Mouse (Mus musculus) kidney, adult 2 months (tissue): Measurements from ENCODE around the gene Zbtb9. TPM values are rescaled to one million over a fixed set of nuclear protein-coding genes. Genes with fewer than 3 reads are reported as not detected.
A peak's percentile ranks its signal among the peaks of the same experiment; 100 is the strongest.

ENCODE experiments used
- DNase-seq: peaks from one replicate; pipeline ENCODE4 v3.0.0; 2021
- H3K27ac ChIP-seq: fragments of 200-500 bp; 2 replicates; pipeline ENCODE4 v1.5.1; 2012; ENCODE audit warnings: low read depth, low read length, control low read depth, inconsistent platforms; ENCODE audit not compliant: insufficient read depth
- H3K27me3 ChIP-seq: fragments of 200-500 bp; replicated peaks from 2 replicates; pipeline ENCODE4 v1.6.1; 2012; ENCODE audit warnings: mild to moderate bottlenecking, moderate library complexity, low read length, inconsistent platforms; ENCODE audit not compliant: control insufficient read depth, insufficient read depth
- H3K36me3 ChIP-seq: fragments of 200-500 bp; 2 replicates; pipeline ENCODE4 v1.6.1; 2012; ENCODE audit warnings: mild to moderate bottlenecking, moderate library complexity, low read length, inconsistent platforms; ENCODE audit not compliant: control insufficient read depth, insufficient read depth
- H3K4me1 ChIP-seq: fragments of 200-500 bp; 2 replicates; pipeline ENCODE4 v1.6.1; 2011; ENCODE audit warnings: low read length; ENCODE audit not compliant: control insufficient read depth, insufficient read depth
- H3K4me3 ChIP-seq: fragments of 200-500 bp; 2 replicates; pipeline ENCODE4 v1.5.1; 2011; ENCODE audit warnings: mild to moderate bottlenecking, low read depth, low read length, control low read depth; ENCODE audit not compliant: insufficient read depth
- CTCF ChIP-seq: fragments of 200-500 bp; conservative IDR thresholded peaks from 2 replicates; pipeline ENCODE4 v1.5.1; 2011; ENCODE audit warnings: low read depth, mild to moderate bottlenecking, control low read depth, low read length, moderate library complexity, mixed read lengths; ENCODE audit not compliant: insufficient read depth, insufficient read length
- POLR2A ChIP-seq: fragments of 200-500 bp; IDR thresholded peaks from one replicate; pipeline ENCODE4 v1.6.1; 2011; ENCODE audit warnings: low read depth, low read length, control low read depth
- WGBS: fragments of 180-500 bp; shearing (Covaris S2); methylation state at CpG from one replicate; pipeline ENCODE4 v1.1.7; 2018; 5-methylcytosine and 5-hydroxymethylcytosine counted together
- polyA plus RNA-seq: library from polyadenylated mRNA; depleted of rRNA; stranded (reverse); fragments of >200 nt; gene quantifications from 2 replicates; pipeline ENCODE4 v1.2.3, GENCODE M21; 2012; rRNA removed

Zbtb9 gene
- polyA plus RNA-seq, 1 experiment = 6.5 TPM

- 3% methylated on average over 13 of the region's 13 CpGs for WGBS
- H3K27me3 ChIP-seq = no peaks in the 10 kb centered on the region
- H3K4me3 ChIP-seq = peak overlapping the region; percentile 72
- peak overlapping the region; percentile 88 for H3K27ac ChIP-seq
- TF ChIP-seq POLR2A (peak; percentile 42), CTCF (no peak)
- H3K4me1 ChIP-seq = no peaks in the 10 kb centered on the region
- peak; percentile 87 for DNase-seq
- no peaks in the 10 kb centered on the region for H3K36me3 ChIP-seq
Measured at GRCm38 (mm10) chr17:27056170-27056569, 83.2 kb downstream of the Zbtb9 start.

DNA sequence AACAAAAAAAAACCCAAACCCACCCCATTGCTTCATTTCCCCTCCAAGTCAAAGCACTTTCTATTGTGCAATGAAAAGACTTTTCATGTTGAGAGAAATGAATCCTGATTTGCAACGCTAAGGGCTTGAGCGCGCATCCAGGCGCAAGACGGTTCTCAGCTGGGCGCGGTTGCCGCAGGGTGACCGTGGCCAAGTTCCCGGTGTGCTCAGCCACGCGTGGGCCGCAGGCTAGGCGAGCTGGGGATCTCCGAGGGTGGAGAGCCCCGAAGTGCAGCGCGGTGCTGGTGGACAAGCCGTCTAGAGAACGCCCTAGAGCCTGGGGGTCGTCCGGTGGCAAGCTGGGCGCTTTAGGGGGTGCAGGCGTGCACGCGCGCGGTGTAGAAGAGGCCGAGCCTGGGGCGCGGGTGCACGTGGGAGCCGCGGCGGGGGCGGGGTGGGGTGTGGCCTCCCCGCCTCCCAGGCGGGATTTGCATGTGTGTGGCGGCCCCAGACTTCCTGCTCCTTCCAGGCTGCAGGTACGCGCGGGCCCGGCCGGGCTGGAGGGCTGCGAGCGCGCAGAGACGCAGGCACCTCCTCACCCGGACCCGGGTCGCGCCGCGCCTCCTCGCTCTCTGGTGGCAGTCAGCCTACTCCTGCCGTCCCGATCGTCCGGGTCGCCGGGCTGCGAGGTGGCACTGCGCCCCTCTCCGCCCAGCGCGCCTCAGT lies 84.0 kb downstream of the Zbtb9 start, which contains the start of gene Itpr3:
TSS of gene Itpr3 (plus strand) at position 493 of the 705 bp plus-strand sequence.
- H3K27ac ChIP-seq = peak within 1 kb of the TSS; percentile 88
- no peaks in the 10 kb centered on the region for H3K36me3 ChIP-seq
- H3K27me3 ChIP-seq = no peaks in the 10 kb centered on the region
- H3K4me1 ChIP-seq = no peaks in the 10 kb centered on the region
- WGBS = 1% methylated on average over 64 of the region's 66 CpGs
- peak; percentile 80 for DNase-seq
- peak within 1 kb of the TSS; percentile 72 for H3K4me3 ChIP-seq
- TF ChIP-seq CTCF = no peak

GRCm38 (mm10) chr17:27057517-27058055 lies 84.6 kb downstream of the Zbtb9 start:
- Histone ChIP-seq H3K4me1 (no peaks in the 10 kb centered on the region), H3K27ac (no peak overlapping the region), H3K27me3 (no peaks in the 10 kb centered on the region), H3K4me3 (peak overlapping the region; percentile 72), H3K36me3 (no peaks in the 10 kb centered on the region)
- 10% methylated on average over 24 of the region's 24 CpGs for WGBS
- TF ChIP-seq POLR2A (no peak), CTCF (no peak)
- DNase-seq = no peak

Other genes starting within 250 kb of the Zbtb9 start
- gene Bnip1, start 192.1 kb upstream of the Zbtb9 start, polyA plus RNA-seq = 18.4 and 21.4 TPM in 2 replicates
- 0.05 TPM in 1 of 2 replicates, not detected in the other for gene Nkx2-5, start 128.2 kb upstream of the Zbtb9 start, polyA plus RNA-seq
- gene Kifc5b, start 56.1 kb upstream of the Zbtb9 start, polyA plus RNA-seq = 1.3 and 1.5 TPM in 2 replicates
- 41.2 and 52.0 TPM in 2 replicates for gene Phf1, start 40.1 kb upstream of the Zbtb9 start, polyA plus RNA-seq
- 145 and 183 TPM in 2 replicates for gene Cuta, start 33.6 kb upstream of the Zbtb9 start, polyA plus RNA-seq
- 14.8 and 16.8 TPM in 2 replicates for gene Syngap1, start 31.9 kb upstream of the Zbtb9 start, polyA plus RNA-seq
- 36.6 and 39.4 TPM in 2 replicates for gene Bak1, start 55.8 kb downstream of the Zbtb9 start, polyA plus RNA-seq
- 4.4 and 6.9 TPM in 2 replicates for gene Itpr3, start 84.1 kb downstream of the Zbtb9 start, polyA plus RNA-seq
- gene Uqcc2, start 160.7 kb downstream of the Zbtb9 start, polyA plus RNA-seq = 208 and 218 TPM in 2 replicates
- 0.79 and 1.1 TPM in 2 replicates for gene Ip6k3, start 194.6 kb downstream of the Zbtb9 start, polyA plus RNA-seq
- gene Lemd2, start 231.3 kb downstream of the Zbtb9 start, polyA plus RNA-seq = 48.4 and 64.4 TPM in 2 replicates